Mouse (Mus musculus): ENCODE results near the gene Col18a1. TPM values are rescaled to one million over a fixed set of nuclear protein-coding genes. Genes with fewer than 3 reads are reported as not detected.

Col18a1 gene
- polyA plus RNA-seq (2021), result 449 TPM

DNA sequence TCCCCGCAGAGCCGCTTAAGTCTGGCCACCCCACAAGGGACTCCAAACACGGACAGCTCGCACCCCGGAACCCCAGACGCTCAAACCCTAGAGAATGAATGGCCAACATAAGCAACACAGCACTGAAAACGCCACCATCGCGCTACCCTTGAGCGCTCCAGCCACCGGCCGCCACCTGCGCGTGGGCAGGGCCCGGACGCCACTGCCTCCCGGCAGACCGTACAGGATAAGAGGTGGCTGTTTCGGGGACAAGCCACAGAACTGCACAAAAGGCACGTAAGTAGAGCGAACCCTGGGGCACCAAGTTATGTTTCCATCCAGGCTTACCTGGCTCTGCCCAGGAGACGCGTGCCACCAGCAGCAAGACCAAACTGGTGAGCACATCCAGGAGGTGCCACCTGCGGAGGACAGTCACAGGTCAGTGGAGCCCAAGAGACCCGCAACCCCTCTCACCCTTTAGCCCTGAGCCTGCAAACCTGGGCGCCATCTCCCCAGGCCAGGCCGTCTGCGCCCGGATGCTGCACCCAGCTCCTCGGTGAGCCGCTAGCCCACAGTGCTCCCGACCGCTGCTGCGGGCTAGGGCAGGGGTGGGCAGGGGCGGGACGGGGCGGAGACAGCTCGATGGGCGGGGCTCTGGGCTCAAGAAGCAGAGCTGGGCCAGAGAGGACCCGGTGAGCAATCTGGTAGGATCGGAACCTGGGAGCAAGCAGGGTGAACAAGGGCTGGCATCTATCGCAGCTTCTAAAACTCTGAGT, at the start of gene Col18a1:
Gene Col18a1, minus strand, starts transcription at position 586 of the 755 bp plus-strand sequence.
- in situ Hi-C loops (cut with MboI; ENCODE audit: low pct_unique_long_range_greater_than_20kb), result loop anchor here (5.0 kb wide), 2 partner anchors 41 to 86 kb away; no protein-coding TSS in a partner anchor
- no peaks in the 10 kb centered on the region for H3K27me3 ChIP-seq
- DNase-seq (ENCODE audit: low read depth, low spot score) (no peak), ATAC-seq (peak; percentile 75)
- CTCF ChIA-PET, result interaction anchor here (0.9 to 3.6 kb wide), 2 partner anchors 36 to 87 kb away, joined by 4 to 19 read pairs; no protein-coding TSS in a partner anchor
- POLR2A ChIA-PET, result interaction anchor here (0.8 to 1.9 kb wide), 5 partner anchors 25 to 86 kb away, joined by 3 to 6 read pairs (median 4); no protein-coding TSS in a partner anchor
- TF ChIP-seq CTCF (IDR thresholded peaks at IDR 0.05), result no peak

DNA sequence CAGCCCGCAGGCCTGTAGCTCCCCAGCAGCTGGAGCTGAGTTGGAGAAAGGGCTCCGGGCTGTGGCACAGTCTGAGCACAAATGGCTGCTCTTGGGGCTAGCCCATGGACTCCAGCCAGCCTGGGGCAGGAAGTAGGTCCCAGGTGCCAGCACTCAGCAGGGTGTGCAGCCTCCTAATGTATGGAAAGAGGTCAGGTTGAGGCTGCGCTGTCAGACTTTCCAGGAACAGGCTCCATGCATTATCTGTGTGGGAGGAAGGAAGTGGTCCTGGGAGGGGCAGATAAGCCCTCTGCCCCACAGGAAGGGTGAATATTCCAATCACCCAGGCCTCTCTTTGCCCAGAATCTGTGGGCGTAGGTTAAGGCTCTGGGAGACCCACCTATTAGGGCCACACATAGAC, 49.3 kb upstream of the Col18a1 start:
- in situ Hi-C loops (cut with MboI; ENCODE audit: low pct_unique_long_range_greater_than_20kb), result no loop called here
- DNase-seq (ENCODE audit: low read depth, low spot score), result no peak
- ATAC-seq, result no peak
- POLR2A ChIA-PET, result no interaction called here
- H3K27me3 ChIP-seq, result no peaks in the 10 kb centered on the region
- CTCF ChIA-PET, result no interaction called here
- TF ChIP-seq CTCF (IDR thresholded peaks at IDR 0.05), result no peak

DNA sequence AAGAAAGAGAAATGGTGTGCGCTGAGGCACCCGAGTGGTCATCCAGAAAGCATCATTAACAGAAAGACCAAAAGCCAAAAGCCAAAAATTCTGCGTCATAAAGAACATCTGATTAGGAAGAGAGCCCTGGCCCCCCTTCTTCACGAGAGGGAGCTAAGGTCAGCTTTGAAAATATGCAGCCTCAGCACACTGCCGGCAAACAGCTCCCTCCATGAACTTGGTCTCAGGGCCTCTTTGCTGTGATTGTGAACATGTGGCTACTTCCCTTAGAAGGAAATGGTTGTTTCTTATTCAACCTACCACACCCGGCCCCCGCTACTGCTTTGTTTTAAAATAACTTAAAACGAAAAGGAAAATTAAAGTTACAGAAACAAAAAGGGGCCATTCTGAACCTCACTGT, 48.2 kb upstream of the Col18a1 start:
- no peak for TF ChIP-seq CTCF (IDR thresholded peaks at IDR 0.05)
- no peaks in the 10 kb centered on the region for H3K27me3 ChIP-seq
- in situ Hi-C loops (cut with MboI; ENCODE audit: low pct_unique_long_range_greater_than_20kb), result loop anchor here (5.0 kb wide), 1 partner anchor 132 kb away; no protein-coding TSS in a partner anchor
- no peak for ATAC-seq
- CTCF ChIA-PET, result interaction anchor here (0.9 kb wide), 1 partner anchor 16 kb away, joined by 3 read pairs; no protein-coding TSS in a partner anchor
- POLR2A ChIA-PET, result no interaction called here
- DNase-seq (ENCODE audit: low read depth, low spot score), result no peak

DNA sequence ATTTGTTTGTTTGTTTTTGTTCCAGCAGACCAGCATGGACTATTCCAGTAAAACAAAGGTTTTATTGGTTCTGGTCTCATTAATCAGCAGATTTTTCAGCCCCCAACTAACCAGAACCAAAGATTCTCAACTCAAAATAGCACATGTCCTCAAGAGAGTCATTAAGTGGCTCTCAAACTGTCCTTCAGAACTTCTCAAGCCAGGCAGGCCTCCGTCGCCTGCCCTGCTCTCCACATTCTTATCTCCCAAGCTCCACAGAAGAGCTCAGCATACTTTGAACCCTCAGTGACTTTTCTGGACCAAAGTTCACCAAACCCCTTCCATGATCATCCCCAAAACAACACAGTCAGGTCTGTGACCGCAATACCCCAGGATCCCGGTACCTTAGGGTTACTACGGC, 47.1 kb upstream of the Col18a1 start:
- DNase-seq (ENCODE audit: low read depth, low spot score) (no peak), ATAC-seq (no peak)
- CTCF ChIA-PET, result interaction anchor here (2.0 kb wide), 1 partner anchor 83 kb away, joined by 6 read pairs; no protein-coding TSS in a partner anchor
- in situ Hi-C loops (cut with MboI; ENCODE audit: low pct_unique_long_range_greater_than_20kb), result loop anchor here (5.0 kb wide), 1 partner anchor 131 kb away; no protein-coding TSS in a partner anchor
- H3K27me3 ChIP-seq, result no peaks in the 10 kb centered on the region
- POLR2A ChIA-PET, result no interaction called here
- no peak for TF ChIP-seq CTCF (IDR thresholded peaks at IDR 0.05)

DNA sequence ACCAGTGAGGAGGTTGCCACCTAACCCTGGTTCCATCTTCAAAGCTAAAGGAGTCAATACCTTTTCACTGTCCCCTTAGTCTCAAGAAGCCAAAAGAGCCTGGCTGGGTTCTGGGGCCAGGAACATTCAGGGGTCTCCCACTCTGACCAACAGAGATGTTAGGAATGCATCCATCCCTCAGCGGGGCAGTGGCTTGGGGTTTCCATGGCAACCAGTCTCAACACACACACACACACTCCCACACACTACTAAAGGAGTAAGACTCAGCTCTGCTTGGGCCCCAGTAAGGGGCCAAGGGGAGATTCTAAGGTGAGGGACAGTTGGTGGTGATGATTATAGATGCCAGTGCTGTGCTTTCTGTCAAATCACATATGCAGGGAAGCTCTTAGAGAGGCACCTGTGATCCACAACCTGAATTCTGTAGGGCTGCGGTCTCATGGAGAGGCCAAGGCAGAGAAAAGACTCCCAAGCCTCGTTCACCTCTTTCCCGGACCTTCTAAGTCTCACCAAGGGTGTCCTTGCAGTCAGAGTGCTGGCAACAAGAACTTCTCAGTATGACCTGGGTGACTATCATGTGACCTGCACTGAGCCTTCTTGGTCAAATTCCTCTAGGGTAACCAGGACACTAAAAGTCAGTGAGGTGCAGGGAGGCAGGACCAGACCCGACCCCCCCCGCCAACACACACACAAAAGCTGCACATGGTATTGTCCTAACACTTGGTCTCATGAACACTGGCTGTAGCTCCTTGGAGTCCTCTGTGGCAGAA, 46.2 kb upstream of the Col18a1 start:
- TF ChIP-seq CTCF (IDR thresholded peaks at IDR 0.05), result no peak
- H3K27me3 ChIP-seq, result no peaks in the 10 kb centered on the region
- ChIA-PET CTCF (interaction anchor here (1.4 to 2.0 kb wide), 2 partner anchors 39 to 82 kb away, joined by 5 to 6 read pairs; no protein-coding TSS in a partner anchor), POLR2A (interaction anchor here (0.6 kb wide), 2 partner anchors 43 to 71 kb away, joined by 3 read pairs; no protein-coding TSS in a partner anchor)
- in situ Hi-C loops (cut with MboI; ENCODE audit: low pct_unique_long_range_greater_than_20kb), result loop anchor here (5.0 kb wide), 1 partner anchor 130 kb away; no protein-coding TSS in a partner anchor
- no peak for DNase-seq (ENCODE audit: low read depth, low spot score)
- ATAC-seq, result no peak

DNA sequence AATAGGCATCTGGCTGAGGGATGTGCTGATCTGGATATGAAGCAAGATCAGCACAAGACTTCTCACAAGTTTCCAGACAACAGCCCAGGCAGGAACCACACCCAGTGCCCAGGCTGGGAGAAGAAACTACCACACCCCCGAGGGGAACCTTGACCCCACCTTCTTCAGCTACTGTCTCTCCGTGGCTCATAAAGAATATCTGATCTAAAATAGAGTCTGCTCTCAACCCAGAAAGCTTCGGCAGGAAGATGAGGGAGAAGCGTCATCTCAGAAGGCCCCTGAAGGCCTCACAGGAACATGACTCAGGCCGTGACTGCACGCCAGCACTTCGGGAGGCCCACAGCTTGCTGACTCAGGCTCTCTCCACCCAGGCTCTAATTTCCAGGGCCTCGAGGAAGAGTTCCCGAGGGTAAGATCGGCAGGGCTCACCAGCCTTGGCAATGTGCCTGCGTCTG, 44.8 kb upstream of the Col18a1 start:
- in situ Hi-C loops (cut with MboI; ENCODE audit: low pct_unique_long_range_greater_than_20kb), result loop anchor here (5.0 kb wide), 1 partner anchor 129 kb away; no protein-coding TSS in a partner anchor
- no peak for TF ChIP-seq CTCF (IDR thresholded peaks at IDR 0.05)

DNA sequence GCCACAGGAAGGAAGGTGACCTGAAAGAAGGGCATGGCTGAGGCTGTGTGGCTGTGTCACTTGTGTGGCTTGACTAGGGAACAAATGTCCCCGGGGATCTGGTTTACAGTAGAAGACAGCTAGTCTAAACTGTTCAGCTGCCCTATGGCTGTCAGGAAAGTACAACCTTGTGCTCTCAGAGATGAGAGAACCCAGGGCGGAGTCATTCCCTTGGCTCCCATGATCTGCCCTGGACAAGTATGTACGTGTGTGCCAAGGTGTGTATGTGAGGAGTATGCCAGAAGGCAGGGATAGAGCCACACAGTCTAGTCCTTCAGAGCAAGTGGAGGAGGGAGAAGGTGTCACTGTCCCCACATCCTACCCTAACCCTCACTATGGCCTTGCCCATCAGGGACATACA, 44.3 kb upstream of the Col18a1 start:
- in situ Hi-C loops (cut with MboI; ENCODE audit: low pct_unique_long_range_greater_than_20kb), result loop anchor here (5.0 kb wide), 1 partner anchor 128 kb away; no protein-coding TSS in a partner anchor
- DNase-seq (ENCODE audit: low read depth, low spot score) (no peak), ATAC-seq (no peak)
- CTCF ChIA-PET, result interaction anchor here (1.3 kb wide), 1 partner anchor 80 kb away, joined by 3 read pairs; no protein-coding TSS in a partner anchor
- POLR2A ChIA-PET, result no interaction called here
- TF ChIP-seq CTCF (IDR thresholded peaks at IDR 0.05), result no peak
- no peaks in the 10 kb centered on the region for H3K27me3 ChIP-seq

More for the DNA sequence above, 44.8 kb upstream of the Col18a1 start:
- ChIA-PET CTCF (interaction anchor here (1.3 kb wide), 1 partner anchor 81 kb away, joined by 3 read pairs; no protein-coding TSS in a partner anchor), POLR2A (no interaction called here)
- DNase-seq (ENCODE audit: low read depth, low spot score) (peak; percentile 87), ATAC-seq (peak; percentile 64)
- H3K27me3 ChIP-seq, result no peaks in the 10 kb centered on the region

DNA sequence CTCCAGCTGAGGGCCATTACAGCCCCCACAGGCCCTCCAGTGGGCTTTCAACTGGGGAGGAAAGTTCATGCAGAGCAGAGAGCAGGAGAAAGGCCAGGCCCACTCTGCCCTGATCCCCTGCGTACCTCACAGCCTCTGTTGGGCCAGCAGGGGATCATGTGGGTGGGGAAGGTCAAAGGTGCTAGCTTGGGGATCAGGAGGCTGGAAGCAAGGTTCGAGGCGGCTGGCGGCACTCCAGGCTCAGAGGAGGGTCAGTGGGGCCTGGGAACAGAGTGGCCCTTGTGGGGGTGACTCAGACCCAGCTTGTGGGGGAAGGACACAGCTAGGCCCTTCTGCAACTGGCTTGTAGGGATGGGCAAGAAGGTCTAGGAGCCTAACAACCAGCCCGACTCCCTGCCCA, 42.9 kb upstream of the Col18a1 start:
- POLR2A ChIA-PET, result no interaction called here
- no peak for TF ChIP-seq CTCF (IDR thresholded peaks at IDR 0.05)
- ATAC-seq (no peak), DNase-seq (ENCODE audit: low read depth, low spot score) (no peak)
- CTCF ChIA-PET, result interaction anchor here (0.9 to 1.4 kb wide), 2 partner anchors 58 to 79 kb away, joined by 3 to 4 read pairs; no protein-coding TSS in a partner anchor
- in situ Hi-C loops (cut with MboI; ENCODE audit: low pct_unique_long_range_greater_than_20kb), result loop anchor here (5.0 kb wide), 1 partner anchor 42 kb away; the partner anchor contains the start of gene Col18a1
- no peaks in the 10 kb centered on the region for H3K27me3 ChIP-seq

DNA sequence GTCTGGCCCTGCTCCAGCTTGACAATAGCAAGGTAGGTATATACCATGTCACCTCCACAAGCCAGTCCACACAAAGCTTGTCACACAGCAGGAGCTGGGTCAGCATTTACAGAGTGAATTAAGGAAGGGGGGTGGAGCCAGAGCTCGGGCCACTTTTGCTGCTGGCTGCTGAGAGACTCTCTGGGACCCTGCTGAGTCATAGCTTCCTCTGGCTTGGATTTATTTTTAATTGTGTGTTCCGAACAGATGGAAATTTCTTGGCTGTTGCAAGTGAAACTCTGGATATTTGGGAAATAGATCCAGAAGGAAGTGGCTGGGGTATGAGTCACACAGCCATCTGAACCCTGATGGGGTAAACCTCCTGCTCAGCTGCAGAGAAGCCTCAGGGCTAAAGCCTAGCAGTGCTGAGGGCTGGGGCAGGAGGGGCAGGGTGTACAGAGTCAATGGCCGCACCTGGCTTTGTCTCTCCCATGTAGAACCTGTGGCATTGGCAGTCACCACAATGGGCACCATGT, 40.3 kb upstream of the Col18a1 start:
- no peak for TF ChIP-seq CTCF (IDR thresholded peaks at IDR 0.05)
- DNase-seq (ENCODE audit: low read depth, low spot score), result peak; percentile 83

More for the DNA sequence above, 40.3 kb upstream of the Col18a1 start:
- H3K27me3 ChIP-seq, result no peaks in the 10 kb centered on the region
- CTCF ChIA-PET, result interaction anchor here (0.9 kb wide), 1 partner anchor 38 kb away, joined by 3 read pairs; no protein-coding TSS in a partner anchor
- peak; percentile 89 for ATAC-seq
- POLR2A ChIA-PET, result interaction anchor here (0.7 kb wide), 1 partner anchor 15 kb away, joined by 3 read pairs; no protein-coding TSS in a partner anchor
- in situ Hi-C loops (cut with MboI; ENCODE audit: low pct_unique_long_range_greater_than_20kb), result loop anchor here (5.0 kb wide), 1 partner anchor 39 kb away; the partner anchor contains the start of gene Col18a1
